Mouse (Mus musculus): Measurements from ENCODE around the gene Sbsn. TPM values are rescaled to one million over a fixed set of nuclear protein-coding genes. Genes with fewer than 3 reads are reported as not detected.

Sbsn gene
- polyA plus RNA-seq, 1 experiment from 2014 or later: 1.2 TPM

Other genes starting within 250 kb of the Sbsn start
- 6.2 and 8.1 TPM in 2 replicates for gene Arhgap33, start 216.4 kb upstream of the Sbsn start, polyA plus RNA-seq (2015; fragmentation: Nextera tagmentation; extraction: Ambion mirVana)
- gene Hspb6, start 199.3 kb upstream of the Sbsn start, polyA plus RNA-seq (2015; fragmentation: Nextera tagmentation; extraction: Ambion mirVana): 155 and 176 TPM in 2 replicates
- gene Proser3, start 199.2 kb upstream of the Sbsn start, polyA plus RNA-seq (2015; fragmentation: Nextera tagmentation; extraction: Ambion mirVana): 8.0 and 9.4 TPM in 2 replicates
- gene Lin37, start 191.6 kb upstream of the Sbsn start, polyA plus RNA-seq (2015; fragmentation: Nextera tagmentation; extraction: Ambion mirVana): 32.7 and 33.1 TPM in 2 replicates
- 90.0 and 97.8 TPM in 2 replicates for gene U2af1l4, start 188.2 kb upstream of the Sbsn start, polyA plus RNA-seq (2015; fragmentation: Nextera tagmentation; extraction: Ambion mirVana)
- gene Gm49396, start 188.1 kb upstream of the Sbsn start, polyA plus RNA-seq (2015; fragmentation: Nextera tagmentation; extraction: Ambion mirVana): 8.4 and 10.8 TPM in 2 replicates
- 104 and 106 TPM in 2 replicates for gene Psenen, start 187.8 kb upstream of the Sbsn start, polyA plus RNA-seq (2015; fragmentation: Nextera tagmentation; extraction: Ambion mirVana)
- 3.7 and 4.0 TPM in 2 replicates for gene Igflr1, start 186.0 kb upstream of the Sbsn start, polyA plus RNA-seq (2015; fragmentation: Nextera tagmentation; extraction: Ambion mirVana)
- 4.2 and 4.4 TPM in 2 replicates for gene Kmt2b, start 162.7 kb upstream of the Sbsn start, polyA plus RNA-seq (2015; fragmentation: Nextera tagmentation; extraction: Ambion mirVana)
- 0.14 and 0.23 TPM in 2 replicates for gene Zbtb32, start 152.6 kb upstream of the Sbsn start, polyA plus RNA-seq (2015; fragmentation: Nextera tagmentation; extraction: Ambion mirVana)
- 0.43 and 1.4 TPM in 2 replicates for gene Upk1a, start 138.6 kb upstream of the Sbsn start, polyA plus RNA-seq (2015; fragmentation: Nextera tagmentation; extraction: Ambion mirVana)
- gene Cox6b1, start 125.3 kb upstream of the Sbsn start, polyA plus RNA-seq (2015; fragmentation: Nextera tagmentation; extraction: Ambion mirVana): 1,740 and 2,396 TPM in 2 replicates
- gene Etv2, start 115.6 kb upstream of the Sbsn start, polyA plus RNA-seq (2015; fragmentation: Nextera tagmentation; extraction: Ambion mirVana): not detected in 2 replicates
- 73.7 and 92.8 TPM in 2 replicates for gene Rbm42, start 101.2 kb upstream of the Sbsn start, polyA plus RNA-seq (2015; fragmentation: Nextera tagmentation; extraction: Ambion mirVana)
- gene Haus5, start 86.5 kb upstream of the Sbsn start, polyA plus RNA-seq (2015; fragmentation: Nextera tagmentation; extraction: Ambion mirVana): 23.4 and 33.8 TPM in 2 replicates
- not detected in 2 replicates for gene Pmis2, start 79.9 kb upstream of the Sbsn start, polyA plus RNA-seq (2015; fragmentation: Nextera tagmentation; extraction: Ambion mirVana)
- gene 2200002J24Rik, start 52.5 kb upstream of the Sbsn start, polyA plus RNA-seq (2015; fragmentation: Nextera tagmentation; extraction: Ambion mirVana): 1.0 and 1.4 TPM in 2 replicates
- 0.37 and 0.62 TPM in 2 replicates for gene Atp4a, start 39.3 kb upstream of the Sbsn start, polyA plus RNA-seq (2015; fragmentation: Nextera tagmentation; extraction: Ambion mirVana)
- gene Tmem147, start 21.9 kb upstream of the Sbsn start, polyA plus RNA-seq (2015; fragmentation: Nextera tagmentation; extraction: Ambion mirVana): 167 and 172 TPM in 2 replicates
- 0.13 TPM in 1 of 2 replicates, not detected in the other for gene Gapdhs, start 7.8 kb upstream of the Sbsn start, polyA plus RNA-seq (2015; fragmentation: Nextera tagmentation; extraction: Ambion mirVana)
- gene Dmkn, start 12.3 kb downstream of the Sbsn start, polyA plus RNA-seq (2015; fragmentation: Nextera tagmentation; extraction: Ambion mirVana): 2.8 and 3.6 TPM in 2 replicates
- gene Krtdap, start 36.4 kb downstream of the Sbsn start, polyA plus RNA-seq (2015; fragmentation: Nextera tagmentation; extraction: Ambion mirVana): 3.8 and 6.4 TPM in 2 replicates
- 0.20 and 0.44 TPM in 2 replicates for gene Ffar2, start 72.3 kb downstream of the Sbsn start, polyA plus RNA-seq (2015; fragmentation: Nextera tagmentation; extraction: Ambion mirVana)
- 0.15 TPM in 1 of 2 replicates, not detected in the other for gene Ffar3, start 104.7 kb downstream of the Sbsn start, polyA plus RNA-seq (2015; fragmentation: Nextera tagmentation; extraction: Ambion mirVana)
- gene Ffar1, start 110.1 kb downstream of the Sbsn start, polyA plus RNA-seq (2015; fragmentation: Nextera tagmentation; extraction: Ambion mirVana): not detected in 2 replicates
- gene Cd22, start 128.9 kb downstream of the Sbsn start, polyA plus RNA-seq (2015; fragmentation: Nextera tagmentation; extraction: Ambion mirVana): 0.06 TPM in 1 of 2 replicates, not detected in the other
- 0.14 and 0.29 TPM in 2 replicates for gene Mag, start 163.4 kb downstream of the Sbsn start, polyA plus RNA-seq (2015; fragmentation: Nextera tagmentation; extraction: Ambion mirVana)
- not detected in 2 replicates for gene Hamp2, start 173.2 kb downstream of the Sbsn start, polyA plus RNA-seq (2015; fragmentation: Nextera tagmentation; extraction: Ambion mirVana)
- not detected in 2 replicates for gene Hamp, start 192.6 kb downstream of the Sbsn start, polyA plus RNA-seq (2015; fragmentation: Nextera tagmentation; extraction: Ambion mirVana)
- gene Usf2, start 205.3 kb downstream of the Sbsn start, polyA plus RNA-seq (2015; fragmentation: Nextera tagmentation; extraction: Ambion mirVana): 13.1 and 16.2 TPM in 2 replicates
- 7.0 and 18.9 TPM in 2 replicates for gene Lsr, start 222.0 kb downstream of the Sbsn start, polyA plus RNA-seq (2015; fragmentation: Nextera tagmentation; extraction: Ambion mirVana)
- 0.54 and 0.86 TPM in 2 replicates for gene Fam187b, start 222.3 kb downstream of the Sbsn start, polyA plus RNA-seq (2015; fragmentation: Nextera tagmentation; extraction: Ambion mirVana)

Data from heart, embryonic 15.5 days (tissue).